Mouse (Mus musculus): ENCODE results near the gene AI481877. TPM values are rescaled to one million over a fixed set of nuclear protein-coding genes. Genes with fewer than 3 reads are reported as not detected.
A peak's percentile ranks its signal among the peaks of the same experiment; 100 is the strongest.

Gene AI481877
- polyA plus RNA-seq, 1 experiment from 2014 or later = 0.05 TPM

GRCm38 (mm10) chr4:59003806-59004200, 135.0 kb downstream of the AI481877 start:
- H3K4me1 ChIP-seq (ENCODE audit: control insufficient read depth, insufficient read depth, low read length) = peaks cover 14% of the 10 kb centered on the region
- peak overlapping the region; percentile 89 for H3K4me3 ChIP-seq (ENCODE audit: low read depth, low read length)
- WGBS = 33% methylated on average over 7 of the region's 7 CpGs
- H3K9me3 ChIP-seq (ENCODE audit: control insufficient read depth, low read length) = no peaks in the 10 kb centered on the region
- ATAC-seq (ENCODE audit: low read depth) = no peak
- peak overlapping the region; percentile 93 for H3K9ac ChIP-seq (replicated peaks; ENCODE audit: low read depth, low read length)
- H3K4me2 ChIP-seq (ENCODE audit: low read depth, low read length) = peak overlapping the region; percentile 87
- H3K27me3 ChIP-seq (ENCODE audit: control insufficient read depth, insufficient read depth, low read length) = no peaks in the 10 kb centered on the region
- no peaks in the 10 kb centered on the region for H3K36me3 ChIP-seq (ENCODE audit: control insufficient read depth, insufficient read depth, low read length)
- no peak overlapping the region; the same call in 1 of the 2 replicates for H3K27ac ChIP-seq (ENCODE audit: low read depth, low read length)

- ATAC-seq (ENCODE audit: low read depth) = peak; percentile 99
These were observed 135.6 kb downstream of the AI481877 start, which contains the start of gene Gm20503 for GRCm38 (mm10) chr4:59002948-59003805. Gene Gm20503, plus strand, starts transcription at chr4:59003210.

GRCm38 (mm10) chr4:59000614-59001013, 138.2 kb downstream of the AI481877 start:
- Histone ChIP-seq H3K9ac (replicated peaks; ENCODE audit: low read depth, low read length) (no peak overlapping the region), H3K36me3 (ENCODE audit: control insufficient read depth, insufficient read depth, low read length) (no peaks in the 10 kb centered on the region), H3K4me3 (ENCODE audit: low read depth, low read length) (no peak overlapping the region), H3K9me3 (ENCODE audit: control insufficient read depth, low read length) (no peaks in the 10 kb centered on the region), H3K27me3 (ENCODE audit: control insufficient read depth, insufficient read depth, low read length) (no peaks in the 10 kb centered on the region), H3K4me2 (ENCODE audit: low read depth, low read length) (no peak overlapping the region), H3K4me1 (ENCODE audit: control insufficient read depth, insufficient read depth, low read length) (peaks cover 14% of the 10 kb centered on the region), H3K27ac (ENCODE audit: low read depth, low read length) (no peak overlapping the region)
- ATAC-seq (ENCODE audit: low read depth) = no peak
- WGBS = 6% methylated on average over 2 of the region's 2 CpGs

More at GRCm38 (mm10) chr4:59002948-59003805, 135.6 kb downstream of the AI481877 start, which contains the start of gene Gm20503:
- Histone ChIP-seq H3K27me3 (ENCODE audit: control insufficient read depth, insufficient read depth, low read length) (no peaks in the 10 kb centered on the region), H3K27ac (ENCODE audit: low read depth, low read length) (peak within 1 kb of the TSS; percentile 89), H3K9me3 (ENCODE audit: control insufficient read depth, low read length) (no peaks in the 10 kb centered on the region), H3K4me3 (ENCODE audit: low read depth, low read length) (peak within 1 kb of the TSS; percentile 89), H3K4me1 (ENCODE audit: control insufficient read depth, insufficient read depth, low read length) (peaks cover 14% of the 10 kb centered on the region), H3K4me2 (ENCODE audit: low read depth, low read length) (peak within 1 kb of the TSS; percentile 87), H3K36me3 (ENCODE audit: control insufficient read depth, insufficient read depth, low read length) (no peaks in the 10 kb centered on the region), H3K9ac (replicated peaks; ENCODE audit: low read depth, low read length) (peak within 1 kb of the TSS; percentile 93)
- under 1% methylated on average over 54 of the region's 89 CpGs for WGBS

- Histone ChIP-seq H3K27me3 (ENCODE audit: control insufficient read depth, insufficient read depth, low read length) (no peaks in the 10 kb centered on the region), H3K4me1 (ENCODE audit: control insufficient read depth, insufficient read depth, low read length) (peaks cover 14% of the 10 kb centered on the region), H3K4me2 (ENCODE audit: low read depth, low read length) (no peak overlapping the region), H3K27ac (ENCODE audit: low read depth, low read length) (no peak overlapping the region), H3K4me3 (ENCODE audit: low read depth, low read length) (no peak overlapping the region), H3K9me3 (ENCODE audit: control insufficient read depth, low read length) (no peaks in the 10 kb centered on the region), H3K36me3 (ENCODE audit: control insufficient read depth, insufficient read depth, low read length) (no peaks in the 10 kb centered on the region), H3K9ac (replicated peaks; ENCODE audit: low read depth, low read length) (no peak overlapping the region)
- ATAC-seq (ENCODE audit: low read depth) = no peak
- WGBS = 23% methylated on average over 2 of the region's 2 CpGs
These were observed 139.1 kb downstream of the AI481877 start for GRCm38 (mm10) chr4:58999686-59000085.

GRCm38 (mm10) chr4:58998688-58999087, 140.1 kb downstream of the AI481877 start:
- no peak overlapping the region for H3K9ac ChIP-seq (replicated peaks; ENCODE audit: low read depth, low read length)
- H3K4me2 ChIP-seq (ENCODE audit: low read depth, low read length) = no peak overlapping the region
- no peak for ATAC-seq (ENCODE audit: low read depth)
- H3K36me3 ChIP-seq (ENCODE audit: control insufficient read depth, insufficient read depth, low read length) = no peaks in the 10 kb centered on the region
- H3K27ac ChIP-seq (ENCODE audit: low read depth, low read length) = no peak overlapping the region
- H3K27me3 ChIP-seq (ENCODE audit: control insufficient read depth, insufficient read depth, low read length) = no peaks in the 10 kb centered on the region
- peaks cover 4% of the 10 kb centered on the region; the same call in 1 of the 2 replicates for H3K4me1 ChIP-seq (ENCODE audit: control insufficient read depth, insufficient read depth, low read length)
- no peaks in the 10 kb centered on the region for H3K9me3 ChIP-seq (ENCODE audit: control insufficient read depth, low read length)
- WGBS = 91% methylated on average over 1 of the region's 1 CpGs
- H3K4me3 ChIP-seq (ENCODE audit: low read depth, low read length) = no peak overlapping the region

GRCm38 (mm10) chr4:58997081-58997480, 141.7 kb downstream of the AI481877 start:
- no peak for ATAC-seq (ENCODE audit: low read depth)
- H3K27ac ChIP-seq (ENCODE audit: low read depth, low read length) = no peak overlapping the region
- 63% methylated on average over 5 of the region's 5 CpGs for WGBS
- H3K36me3 ChIP-seq (ENCODE audit: control insufficient read depth, insufficient read depth, low read length) = no peaks in the 10 kb centered on the region
- no peak overlapping the region for H3K4me3 ChIP-seq (ENCODE audit: low read depth, low read length)
- H3K4me2 ChIP-seq (ENCODE audit: low read depth, low read length) = no peak overlapping the region
- no peak overlapping the region for H3K9ac ChIP-seq (replicated peaks; ENCODE audit: low read depth, low read length)
- H3K4me1 ChIP-seq (ENCODE audit: control insufficient read depth, insufficient read depth, low read length) = no peaks in the 10 kb centered on the region
- H3K9me3 ChIP-seq (ENCODE audit: control insufficient read depth, low read length) = no peaks in the 10 kb centered on the region
- no peaks in the 10 kb centered on the region for H3K27me3 ChIP-seq (ENCODE audit: control insufficient read depth, insufficient read depth, low read length)

- no peaks in the 10 kb centered on the region for H3K9me3 ChIP-seq (ENCODE audit: control insufficient read depth, low read length)
- H3K4me3 ChIP-seq (ENCODE audit: low read depth, low read length) = no peak overlapping the region
- H3K27me3 ChIP-seq (ENCODE audit: control insufficient read depth, insufficient read depth, low read length) = no peaks in the 10 kb centered on the region
- ATAC-seq (ENCODE audit: low read depth) = no peak
- H3K9ac ChIP-seq (replicated peaks; ENCODE audit: low read depth, low read length) = no peak overlapping the region
- H3K4me1 ChIP-seq (ENCODE audit: control insufficient read depth, insufficient read depth, low read length) = no peaks in the 10 kb centered on the region
- H3K36me3 ChIP-seq (ENCODE audit: control insufficient read depth, insufficient read depth, low read length) = no peaks in the 10 kb centered on the region
- 70% methylated on average over 8 of the region's 8 CpGs for WGBS
- no peak overlapping the region for H3K27ac ChIP-seq (ENCODE audit: low read depth, low read length)
- H3K4me2 ChIP-seq (ENCODE audit: low read depth, low read length) = no peak overlapping the region
These were observed 143.5 kb downstream of the AI481877 start for GRCm38 (mm10) chr4:58995251-58995693.

GRCm38 (mm10) chr4:58994762-58995161, 144.0 kb downstream of the AI481877 start, which contains the start of gene Dnajc25:
Gene Dnajc25, plus strand, starts transcription at chr4:58995062.
- Histone ChIP-seq H3K36me3 (ENCODE audit: control insufficient read depth, insufficient read depth, low read length) (no peaks in the 10 kb centered on the region), H3K27ac (ENCODE audit: low read depth, low read length) (no peak within 1 kb of the TSS), H3K4me1 (ENCODE audit: control insufficient read depth, insufficient read depth, low read length) (no peaks in the 10 kb centered on the region), H3K9ac (replicated peaks; ENCODE audit: low read depth, low read length) (no peak within 1 kb of the TSS), H3K4me3 (ENCODE audit: low read depth, low read length) (no peak within 1 kb of the TSS), H3K4me2 (ENCODE audit: low read depth, low read length) (no peak within 1 kb of the TSS), H3K27me3 (ENCODE audit: control insufficient read depth, insufficient read depth, low read length) (no peaks in the 10 kb centered on the region), H3K9me3 (ENCODE audit: control insufficient read depth, low read length) (no peaks in the 10 kb centered on the region)
- ATAC-seq (ENCODE audit: low read depth) = no peak
- WGBS = 89% methylated on average over 4 of the region's 4 CpGs

Measured in neural tube, embryonic 14.5 days (tissue).